Mouse (Mus musculus): ENCODE data around the gene Pik3ap1. TPM values are rescaled to one million over a fixed set of nuclear protein-coding genes. Genes with fewer than 3 reads are reported as not detected.

The Pik3ap1 gene
- polyA plus RNA-seq, 1 experiment from 2014 or later, result 5.6 TPM

DNA sequence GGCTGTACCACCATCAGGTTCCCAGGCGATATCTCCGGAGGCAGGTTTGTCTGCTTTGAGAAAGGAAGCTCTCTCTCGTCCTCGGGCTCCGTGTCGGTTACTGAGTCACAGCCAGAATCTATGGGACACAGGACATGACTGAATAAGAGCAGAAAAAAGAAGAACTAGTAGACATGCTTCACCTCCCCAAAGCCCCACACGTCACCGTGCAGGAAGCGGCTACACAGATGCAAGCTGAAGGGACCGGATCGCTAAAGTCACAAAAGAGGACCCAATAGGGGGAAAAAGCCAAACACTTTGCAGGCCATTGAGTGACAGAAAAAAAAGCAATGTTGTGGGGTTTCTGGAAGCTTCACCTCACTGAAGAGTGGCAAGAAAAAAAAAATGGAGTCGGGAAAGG is 52.7 kb downstream of the Pik3ap1 start:
- Histone ChIP-seq H3K4me2 (0 out of 2 replicates have a peak overlapping the region, but pooled peaks have one; percentile 23), H3K4me3 (ENCODE audit: low read depth, low read length) (no peak overlapping the region), H3K27me3 (replicated peaks; ENCODE audit: control insufficient read depth, insufficient read depth, low read length) (no peaks in the 10 kb centered on the region; the same call in 1 of the 2 replicates), H3K9ac (ENCODE audit: low read depth, low read length) (no peak overlapping the region), H3K27ac (ENCODE audit: low read depth, low read length) (no peak overlapping the region), H3K36me3 (ENCODE audit: control insufficient read depth, insufficient read depth, low read length) (no peaks in the 10 kb centered on the region), H3K4me1 (replicated peaks; ENCODE audit: control insufficient read depth, insufficient read depth, low read length) (no peaks in the 10 kb centered on the region), H3K9me3 (ENCODE audit: control insufficient read depth, low read length) (no peaks in the 10 kb centered on the region)
- DNase-seq (ENCODE audit: low spot score), result no peak
- 50% methylated on average over 12 of the region's 12 CpGs for WGBS
- ATAC-seq (replicated peaks; ENCODE audit: low FRiP score), result no peak

DNA sequence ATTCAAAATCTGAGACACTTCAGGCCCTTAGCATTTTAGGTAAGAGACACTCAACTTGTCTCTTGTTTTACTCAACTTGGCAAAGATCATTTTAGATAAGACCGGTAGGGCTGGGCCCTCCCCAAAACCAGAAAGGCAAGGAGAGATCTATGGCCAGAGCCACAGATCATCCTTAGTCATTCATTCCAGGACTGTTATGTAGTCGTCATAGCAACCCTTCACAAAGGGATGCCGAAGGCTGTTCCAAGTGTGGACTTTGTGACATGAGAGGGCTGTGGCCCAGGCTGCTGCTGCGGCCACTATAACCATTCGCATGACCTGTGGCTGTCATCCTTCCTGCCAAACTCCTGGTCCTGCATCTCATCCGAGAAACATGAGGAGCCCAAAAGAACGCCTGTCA is 54.5 kb downstream of the Pik3ap1 start:
- DNase-seq (ENCODE audit: low spot score), result no peak
- Histone ChIP-seq H3K9ac (ENCODE audit: low read depth, low read length) (no peak overlapping the region), H3K4me1 (replicated peaks; ENCODE audit: control insufficient read depth, insufficient read depth, low read length) (no peaks in the 10 kb centered on the region), H3K4me2 (no peak overlapping the region), H3K36me3 (ENCODE audit: control insufficient read depth, insufficient read depth, low read length) (no peaks in the 10 kb centered on the region), H3K4me3 (ENCODE audit: low read depth, low read length) (no peak overlapping the region), H3K27me3 (replicated peaks; ENCODE audit: control insufficient read depth, insufficient read depth, low read length) (no peaks in the 10 kb centered on the region; the same call in 1 of the 2 replicates), H3K27ac (ENCODE audit: low read depth, low read length) (no peak overlapping the region), H3K9me3 (ENCODE audit: control insufficient read depth, low read length) (no peaks in the 10 kb centered on the region)
- WGBS, result 80% methylated on average over 7 of the region's 7 CpGs
- ATAC-seq (replicated peaks; ENCODE audit: low FRiP score), result no peak

- Histone ChIP-seq H3K9me3 (ENCODE audit: control insufficient read depth, low read length) (no peaks in the 10 kb centered on the region), H3K36me3 (ENCODE audit: control insufficient read depth, insufficient read depth, low read length) (no peaks in the 10 kb centered on the region), H3K27me3 (replicated peaks; ENCODE audit: control insufficient read depth, insufficient read depth, low read length) (no peaks in the 10 kb centered on the region; the same call in 1 of the 2 replicates), H3K4me1 (replicated peaks; ENCODE audit: control insufficient read depth, insufficient read depth, low read length) (no peaks in the 10 kb centered on the region), H3K27ac (ENCODE audit: low read depth, low read length) (no peak overlapping the region), H3K9ac (ENCODE audit: low read depth, low read length) (no peak overlapping the region), H3K4me2 (no peak overlapping the region), H3K4me3 (ENCODE audit: low read depth, low read length) (no peak overlapping the region)
- DNase-seq (ENCODE audit: low spot score) (no peak), ATAC-seq (replicated peaks; ENCODE audit: low FRiP score) (no peak)
- WGBS, result 86% methylated on average over 7 of the region's 7 CpGs
These were observed 54.9 kb downstream of the Pik3ap1 start for GRCm38 (mm10) chr19:41329961-41330360.

- 78% methylated on average over 9 of the region's 9 CpGs for WGBS
- Histone ChIP-seq H3K4me3 (ENCODE audit: low read depth, low read length) (no peak overlapping the region), H3K9ac (ENCODE audit: low read depth, low read length) (no peak overlapping the region), H3K4me2 (no peak overlapping the region), H3K27me3 (replicated peaks; ENCODE audit: control insufficient read depth, insufficient read depth, low read length) (no peaks in the 10 kb centered on the region; the same call in 1 of the 2 replicates), H3K9me3 (ENCODE audit: control insufficient read depth, low read length) (no peaks in the 10 kb centered on the region), H3K36me3 (ENCODE audit: control insufficient read depth, insufficient read depth, low read length) (no peaks in the 10 kb centered on the region), H3K27ac (ENCODE audit: low read depth, low read length) (no peak overlapping the region), H3K4me1 (replicated peaks; ENCODE audit: control insufficient read depth, insufficient read depth, low read length) (no peaks in the 10 kb centered on the region)
- no peak for DNase-seq (ENCODE audit: low spot score)
- no peak for ATAC-seq (replicated peaks; ENCODE audit: low FRiP score)
These were observed 56.2 kb downstream of the Pik3ap1 start for GRCm38 (mm10) chr19:41328743-41329142.

GRCm38 (mm10) chr19:41323813-41324212 is 61.1 kb downstream of the Pik3ap1 start:
- H3K4me1 ChIP-seq (replicated peaks; ENCODE audit: control insufficient read depth, insufficient read depth, low read length), result no peaks in the 10 kb centered on the region
- no peak for ATAC-seq (replicated peaks; ENCODE audit: low FRiP score)

DNA sequence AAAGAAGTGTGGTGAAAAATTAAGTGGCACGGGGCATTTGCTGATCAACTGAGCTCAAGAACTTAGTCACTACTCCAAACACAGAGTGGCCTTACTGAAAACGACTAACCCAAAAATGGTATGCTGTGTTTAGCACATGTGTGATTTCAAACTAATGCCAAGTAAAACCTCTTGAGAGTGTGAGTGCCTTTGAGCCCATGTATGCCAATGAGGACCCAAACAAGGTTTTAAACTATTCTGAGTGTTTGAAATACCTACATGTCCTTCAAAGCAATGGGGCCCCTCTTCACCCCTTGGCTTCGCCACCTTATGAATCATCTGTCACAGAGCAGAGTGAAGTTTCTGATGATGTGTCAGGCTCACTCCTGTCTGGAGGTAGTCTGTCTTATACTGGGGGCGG is 61.8 kb downstream of the Pik3ap1 start:
- no peaks in the 10 kb centered on the region for H3K36me3 ChIP-seq (ENCODE audit: control insufficient read depth, insufficient read depth, low read length)
- no peak overlapping the region for H3K4me2 ChIP-seq
- H3K27me3 ChIP-seq (replicated peaks; ENCODE audit: control insufficient read depth, insufficient read depth, low read length), result no peaks in the 10 kb centered on the region
- no peak overlapping the region for H3K9ac ChIP-seq (ENCODE audit: low read depth, low read length)
- no peaks in the 10 kb centered on the region for H3K9me3 ChIP-seq (ENCODE audit: control insufficient read depth, low read length)
- H3K4me3 ChIP-seq (ENCODE audit: low read depth, low read length), result no peak overlapping the region
- 80% methylated on average over 4 of the region's 4 CpGs for WGBS
- DNase-seq (ENCODE audit: low spot score), result no peak
- no peak for ATAC-seq (replicated peaks; ENCODE audit: low FRiP score)
- H3K27ac ChIP-seq (ENCODE audit: low read depth, low read length), result no peak overlapping the region
- H3K4me1 ChIP-seq (replicated peaks; ENCODE audit: control insufficient read depth, insufficient read depth, low read length), result no peaks in the 10 kb centered on the region

More at GRCm38 (mm10) chr19:41323813-41324212, 61.1 kb downstream of the Pik3ap1 start:
- H3K9ac ChIP-seq (ENCODE audit: low read depth, low read length), result no peak overlapping the region
- H3K27ac ChIP-seq (ENCODE audit: low read depth, low read length), result no peak overlapping the region
- no peaks in the 10 kb centered on the region for H3K36me3 ChIP-seq (ENCODE audit: control insufficient read depth, insufficient read depth, low read length)
- no peak overlapping the region for H3K4me2 ChIP-seq
- H3K4me3 ChIP-seq (ENCODE audit: low read depth, low read length), result no peak overlapping the region
- no peak for DNase-seq (ENCODE audit: low spot score)
- no peaks in the 10 kb centered on the region for H3K9me3 ChIP-seq (ENCODE audit: control insufficient read depth, low read length)
- no peaks in the 10 kb centered on the region for H3K27me3 ChIP-seq (replicated peaks; ENCODE audit: control insufficient read depth, insufficient read depth, low read length)

GRCm38 (mm10) chr19:41321149-41321548 is 63.8 kb downstream of the Pik3ap1 start:
- H3K27ac ChIP-seq (ENCODE audit: low read depth, low read length), result no peak overlapping the region
- H3K4me1 ChIP-seq (replicated peaks; ENCODE audit: control insufficient read depth, insufficient read depth, low read length), result peaks cover 3% of the 10 kb centered on the region; the same call in 1 of the 2 replicates
- WGBS, result 59% methylated on average over 4 of the region's 4 CpGs
- H3K36me3 ChIP-seq (ENCODE audit: control insufficient read depth, insufficient read depth, low read length), result no peaks in the 10 kb centered on the region
- ATAC-seq (replicated peaks; ENCODE audit: low FRiP score) (no peak), DNase-seq (ENCODE audit: low spot score) (no peak)
- H3K4me3 ChIP-seq (ENCODE audit: low read depth, low read length), result no peak overlapping the region
- no peak overlapping the region for H3K4me2 ChIP-seq
- no peaks in the 10 kb centered on the region for H3K27me3 ChIP-seq (replicated peaks; ENCODE audit: control insufficient read depth, insufficient read depth, low read length)
- no peaks in the 10 kb centered on the region for H3K9me3 ChIP-seq (ENCODE audit: control insufficient read depth, low read length)
- no peak overlapping the region for H3K9ac ChIP-seq (ENCODE audit: low read depth, low read length)

- H3K36me3 ChIP-seq (ENCODE audit: control insufficient read depth, insufficient read depth, low read length), result no peaks in the 10 kb centered on the region
- H3K27ac ChIP-seq (ENCODE audit: low read depth, low read length), result no peak overlapping the region
- no peak for ATAC-seq (replicated peaks; ENCODE audit: low FRiP score)
- no peak overlapping the region for H3K4me2 ChIP-seq
- no peaks in the 10 kb centered on the region for H3K27me3 ChIP-seq (replicated peaks; ENCODE audit: control insufficient read depth, insufficient read depth, low read length)
- H3K4me1 ChIP-seq (replicated peaks; ENCODE audit: control insufficient read depth, insufficient read depth, low read length), result peaks cover 3% of the 10 kb centered on the region
- 41% methylated on average over 11 of the region's 11 CpGs for WGBS
- DNase-seq (ENCODE audit: low spot score), result no peak
- no peak overlapping the region for H3K4me3 ChIP-seq (ENCODE audit: low read depth, low read length)
- no peaks in the 10 kb centered on the region for H3K9me3 ChIP-seq (ENCODE audit: control insufficient read depth, low read length)
- H3K9ac ChIP-seq (ENCODE audit: low read depth, low read length), result no peak overlapping the region
These were observed 67.4 kb downstream of the Pik3ap1 start for GRCm38 (mm10) chr19:41317315-41318095.

- DNase-seq (ENCODE audit: low spot score), result no peak
- H3K9ac ChIP-seq (ENCODE audit: low read depth, low read length), result no peak overlapping the region
- no peak overlapping the region for H3K27ac ChIP-seq (ENCODE audit: low read depth, low read length)
- H3K36me3 ChIP-seq (ENCODE audit: control insufficient read depth, insufficient read depth, low read length), result no peaks in the 10 kb centered on the region
- no peak overlapping the region for H3K4me3 ChIP-seq (ENCODE audit: low read depth, low read length)
- H3K4me2 ChIP-seq, result no peak overlapping the region
- 89% methylated on average over 7 of the region's 7 CpGs for WGBS
- peaks cover 15% of the 10 kb centered on the region for H3K4me1 ChIP-seq (replicated peaks; ENCODE audit: control insufficient read depth, insufficient read depth, low read length)
- ATAC-seq (replicated peaks; ENCODE audit: low FRiP score), result no peak
- no peaks in the 10 kb centered on the region for H3K9me3 ChIP-seq (ENCODE audit: control insufficient read depth, low read length)
- H3K27me3 ChIP-seq (replicated peaks; ENCODE audit: control insufficient read depth, insufficient read depth, low read length), result no peaks in the 10 kb centered on the region
These were observed 70.2 kb downstream of the Pik3ap1 start for GRCm38 (mm10) chr19:41314696-41315095.

Data from liver, embryonic 11.5 days (tissue).